Mouse (Mus musculus): Measurements from ENCODE around the gene Tas2r125.
"Not testable (repeated sequence)": the region's sequence is repeated elsewhere in the genome, so short reads cannot be mapped to it uniquely, and the experiment has no call there.

Gene Tas2r125

DNA sequence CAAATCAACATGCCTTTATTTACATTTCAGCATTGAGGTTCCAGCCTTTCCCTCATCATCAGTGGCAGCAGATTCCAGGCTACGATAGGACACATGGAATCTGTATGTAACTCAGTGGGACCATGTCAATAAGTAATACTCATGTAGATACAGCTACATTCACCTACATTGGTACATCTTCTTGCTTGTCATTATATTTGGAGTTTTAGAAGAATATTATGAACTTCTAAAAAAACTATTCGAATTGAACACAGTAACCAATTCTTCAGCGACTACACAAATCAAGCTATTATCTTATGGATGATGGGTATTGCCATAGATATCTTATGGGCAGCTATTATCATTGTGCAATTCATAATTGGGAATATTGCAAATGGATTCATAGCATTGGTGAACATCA, at the start of gene Tas2r125:
Tas2r125 (plus strand) TSS at position 301 of the 400 bp plus-strand sequence.
- in situ Hi-C loops (cut with MboI), result no loop called here

DNA sequence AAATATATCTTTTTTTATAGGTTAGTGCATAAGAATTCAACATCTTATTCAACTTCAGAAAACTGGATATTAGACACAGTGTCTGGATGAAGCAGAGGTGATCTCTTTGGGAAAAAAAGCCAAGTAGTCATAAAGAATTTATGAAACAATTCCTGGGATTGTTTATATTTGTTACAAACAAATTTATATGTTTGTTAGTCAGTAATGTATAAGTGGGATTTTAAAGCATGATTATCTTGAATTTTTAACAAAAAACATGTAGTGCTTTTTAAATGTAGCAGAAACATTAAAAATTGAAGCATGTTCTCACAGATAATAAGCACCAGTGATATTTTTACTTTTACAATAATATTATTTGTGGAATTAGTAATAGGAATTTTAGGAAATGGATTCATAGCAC, 41.7 kb upstream of the Tas2r125 start, which contains the start of gene Tas2r110:
Tas2r110 (plus strand) TSS at position 301 of the 400 bp plus-strand sequence.
- in situ Hi-C loops (cut with MboI), result no loop called here

DNA sequence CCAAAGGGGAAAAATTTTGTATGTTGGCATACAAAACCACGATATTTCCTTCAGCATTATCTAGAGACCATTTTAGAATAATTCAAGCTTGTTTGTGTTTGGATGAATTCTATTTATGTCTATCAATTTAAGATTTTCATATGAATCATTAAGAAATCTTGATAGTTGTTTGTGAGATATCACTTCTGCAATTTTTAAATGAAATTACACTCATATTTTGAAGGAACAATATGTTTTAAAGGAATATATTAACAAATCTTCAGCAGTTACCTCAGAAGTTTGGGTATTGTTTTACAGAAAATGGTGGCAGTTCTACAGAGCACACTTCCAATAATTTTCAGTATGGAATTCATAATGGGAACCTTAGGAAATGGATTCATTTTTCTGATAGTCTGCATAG, 16.7 kb upstream of the Tas2r125 start, which contains the start of gene Tas2r113:
Tas2r113 (plus strand) TSS at position 301 of the 400 bp plus-strand sequence.
- in situ Hi-C loops (cut with MboI), result no loop called here

DNA sequence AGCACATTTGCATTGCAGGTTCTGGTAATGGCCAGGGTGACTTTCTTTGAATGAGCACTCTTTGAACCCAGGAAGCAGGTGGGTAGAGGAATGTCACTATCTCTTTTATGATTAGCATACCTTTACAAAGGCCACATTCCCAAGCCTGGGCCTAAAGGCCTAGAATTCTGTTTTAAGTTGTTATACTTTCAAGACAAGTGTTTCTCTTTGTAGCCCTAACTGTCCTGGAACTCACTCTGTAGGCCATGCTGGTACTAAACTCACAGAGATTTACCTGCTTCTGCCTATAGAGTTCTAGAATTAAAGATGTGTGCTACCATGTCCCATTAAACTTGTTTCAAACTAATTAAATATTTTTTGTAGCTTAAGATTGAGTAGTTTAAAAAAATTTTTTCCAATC, 31.9 kb downstream of the Tas2r125 start:
- in situ Hi-C loops (cut with MboI), result not testable (repeated sequence)

- in situ Hi-C loops (cut with MboI), result no loop called here
Observed at GRCm38 (mm10) chr6:132950802-132951201, 41.4 kb downstream of the Tas2r125 start, which contains the start of gene Tas2r129. Tas2r129 (plus strand) TSS chr6:132951102.

DNA sequence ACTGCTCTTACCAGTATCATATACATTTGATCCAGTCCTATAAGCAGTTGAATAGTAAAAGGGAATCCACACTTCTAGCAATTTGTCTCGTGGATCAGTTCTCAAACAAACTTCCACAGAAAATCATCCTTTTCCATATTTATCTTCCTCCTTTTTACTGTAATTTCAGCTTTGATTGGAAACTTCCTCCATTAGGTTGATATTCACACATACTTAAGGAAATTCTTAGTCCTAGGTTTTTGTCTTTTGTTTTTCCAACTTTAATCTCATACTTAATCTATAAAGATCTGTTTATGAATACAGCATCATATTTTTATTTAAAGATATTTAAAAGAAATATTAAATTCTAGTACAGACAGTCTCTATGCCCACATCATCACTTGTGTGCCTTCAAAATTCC, 48.4 kb downstream of the Tas2r125 start, which contains the start of gene Tas2r131:
Tas2r131 (minus strand) TSS at position 101 of the 400 bp plus-strand sequence.
- in situ Hi-C loops (cut with MboI), result no loop called here

All from mature B cell (primary cell).